27 mouse cellular contexts compared by ENCODE assay signal in the genomic region with DNA sequence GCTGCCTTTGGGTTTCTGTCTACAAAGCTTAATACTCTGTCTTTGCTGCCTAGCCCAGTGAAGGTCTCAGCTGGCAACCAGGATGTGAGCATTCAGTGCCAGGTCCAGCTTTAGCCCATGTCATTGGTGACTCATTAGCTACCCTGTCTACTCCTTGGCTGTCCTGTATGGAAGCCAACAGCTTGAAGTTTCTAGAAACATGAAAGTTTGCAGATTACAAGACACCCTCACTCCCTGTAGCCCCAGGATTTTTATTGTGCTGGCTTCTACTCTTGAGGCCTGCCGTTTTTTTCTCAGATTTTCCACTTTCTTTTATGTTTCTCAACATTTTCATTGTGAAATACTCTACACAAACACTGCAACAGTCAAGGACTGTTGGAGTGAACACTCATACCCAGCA. TPM values are rescaled to one million over a fixed set of nuclear protein-coding genes. Genes with fewer than 3 reads are reported as not detected.
DNase-seq lines count a peak whose midpoint lies in the region; ATAC-seq and TF ChIP-seq lines count a peak whose summit lies in the region.
"Had no signal": no experiment of that assay in that cellular context is flagged by ENCODE, and none has a peak within 500 bp of the region (broad histone marks: within the 10 kb centered on the region; RNA-seq: fewer than 3 reads in every experiment).

No protein-coding gene starts in this region.

- no peak for ATAC-seq in midbrain, embryonic 11.5 days (ENCODE audit: low FRiP score)
- ATAC-seq in midbrain, embryonic 16.5 days, result no peak
- no peak for ATAC-seq in forebrain, embryonic 11.5 days (replicated peaks; ENCODE audit: low FRiP score)
- ATAC-seq: forebrain, embryonic 13.5 days; intestine, postnatal 0 days; Patski had no signal

- H3K27ac ChIP-seq in kidney, adult 2 months (ENCODE audit: insufficient read depth, low read depth, low read length), result no peak overlapping the region
- H3K27ac ChIP-seq in midbrain, embryonic 11.5 days (ENCODE audit: low read depth, low read length), result no peak overlapping the region
- no peak overlapping the region for H3K27ac ChIP-seq in midbrain, embryonic 16.5 days (ENCODE audit: low read length)
- peak overlapping the region; percentile 59 for H3K27ac ChIP-seq in brown adipose tissue, adult 24 weeks (replicated peaks; ENCODE audit: low read depth, low read length)
- H3K27ac ChIP-seq in forebrain, embryonic 11.5 days (ENCODE audit: low read depth, low read length), result no peak overlapping the region
- H3K27ac ChIP-seq: embryonic facial prominence, embryonic 15.5 days; forebrain, embryonic 13.5 days; hindbrain, embryonic 14.5 days; lung, embryonic 15.5 days; stomach, embryonic 15.5 days had no signal

- TF ChIP-seq CTCF in kidney, adult 2 months (conservative IDR thresholded peaks at IDR 0.05; ENCODE audit: insufficient read depth, insufficient read length, low read depth, low read length), result no peak

- peak; percentile 47 for DNase-seq in kidney, adult 2 months
- no peak for DNase-seq in kidney, postnatal 25 days
- peak; percentile 71 for DNase-seq in midbrain, embryonic 11.5 days (ENCODE audit: low spot score, missing footprints)
- no peak for DNase-seq in natural killer cell, adult 2 months (ENCODE audit: low spot score in 2 of 2)
- no peak for DNase-seq in forebrain, embryonic 11.5 days (ENCODE audit: low spot score)
- DNase-seq: cerebellum, adult 11 months; cerebellum, adult 9-11 months; gastrocnemius, postnatal 14 days; kidney, postnatal 4 days; left cerebral cortex, postnatal 4 days; lung, postnatal 36 days; midbrain, embryonic 14.5 days; right cerebral cortex, postnatal 25 days had no signal

- H3K9ac ChIP-seq in midbrain, embryonic 11.5 days (ENCODE audit: low read length), result no peak overlapping the region
- no peak overlapping the region for H3K9ac ChIP-seq in midbrain, embryonic 16.5 days (ENCODE audit: low read depth, low read length)
- no peak overlapping the region for H3K9ac ChIP-seq in forebrain, embryonic 11.5 days (ENCODE audit: low read length)
- H3K9ac ChIP-seq: embryonic facial prominence, embryonic 15.5 days; forebrain, embryonic 13.5 days; hindbrain, embryonic 14.5 days; lung, embryonic 15.5 days; stomach, embryonic 15.5 days had no signal

- no peak overlapping the region for H3K4me3 ChIP-seq in kidney, adult 2 months (ENCODE audit: insufficient read depth, low read depth, low read length)
- no peak overlapping the region for H3K4me3 ChIP-seq in midbrain, embryonic 11.5 days (ENCODE audit: low read depth, low read length)
- no peak overlapping the region for H3K4me3 ChIP-seq in midbrain, embryonic 16.5 days (ENCODE audit: low read depth, low read length)
- no peak overlapping the region for H3K4me3 ChIP-seq in brown adipose tissue, adult 24 weeks (ENCODE audit: insufficient read depth, low read depth, low read length)
- H3K4me3 ChIP-seq in forebrain, embryonic 11.5 days (ENCODE audit: low read depth, low read length), result no peak overlapping the region
- H3K4me3 ChIP-seq: embryonic facial prominence, embryonic 15.5 days; forebrain, embryonic 13.5 days; lung, embryonic 15.5 days; stomach, embryonic 15.5 days had no signal

- H3K9me3 ChIP-seq in midbrain, embryonic 11.5 days (ENCODE audit: control insufficient read depth, low read length), result no peaks in the 10 kb centered on the region
- H3K9me3 ChIP-seq in midbrain, embryonic 16.5 days (replicated peaks; ENCODE audit: control insufficient read depth, low read length, poor library complexity, severe bottlenecking), result no peaks in the 10 kb centered on the region
- no peaks in the 10 kb centered on the region for H3K9me3 ChIP-seq in forebrain, embryonic 11.5 days (ENCODE audit: control insufficient read depth, low read length)
- H3K9me3 ChIP-seq: embryonic facial prominence, embryonic 15.5 days; forebrain, embryonic 13.5 days; G1E; lung, embryonic 15.5 days; stomach, embryonic 15.5 days had no signal

- 91% methylated on average over 1 of the region's 1 CpGs for WGBS in kidney, adult 2 months
- 93% methylated on average over 1 of the region's 1 CpGs for WGBS in midbrain, embryonic 11.5 days
- WGBS in midbrain, embryonic 16.5 days, result 97% methylated on average over 1 of the region's 1 CpGs
- WGBS in forebrain, embryonic 11.5 days, result 78% methylated on average over 1 of the region's 1 CpGs

- H3K36me3 ChIP-seq in kidney, adult 2 months (ENCODE audit: control insufficient read depth, insufficient read depth, low read length), result peaks cover 2% of the 10 kb centered on the region; the same call in 1 of the 2 replicates
- peaks cover 19% of the 10 kb centered on the region for H3K36me3 ChIP-seq in midbrain, embryonic 11.5 days (ENCODE audit: control insufficient read depth, insufficient read depth, low read length)
- peaks cover 40% of the 10 kb centered on the region for H3K36me3 ChIP-seq in midbrain, embryonic 16.5 days (ENCODE audit: control insufficient read depth, insufficient read depth, low read length)
- peaks cover 15% of the 10 kb centered on the region for H3K36me3 ChIP-seq in forebrain, embryonic 11.5 days (ENCODE audit: control insufficient read depth, insufficient read depth, low read length)

- no peak for TF ChIP-seq POLR2A in kidney, adult 2 months (IDR thresholded peaks at IDR 0.05; ENCODE audit: low read depth, low read length)

- peaks cover 15% of the 10 kb centered on the region for H3K4me1 ChIP-seq in kidney, adult 2 months (ENCODE audit: control insufficient read depth, insufficient read depth, low read length)
- H3K4me1 ChIP-seq in midbrain, embryonic 11.5 days (ENCODE audit: control insufficient read depth, insufficient read depth, low read length), result peaks cover 23% of the 10 kb centered on the region
- H3K4me1 ChIP-seq in midbrain, embryonic 16.5 days (ENCODE audit: control insufficient read depth, insufficient read depth, low read length), result peaks cover 33% of the 10 kb centered on the region
- peaks cover 10% of the 10 kb centered on the region for H3K4me1 ChIP-seq in brown adipose tissue, adult 24 weeks (ENCODE audit: control insufficient read depth, insufficient read depth, insufficient read length, low read length)
- peaks cover 16% of the 10 kb centered on the region for H3K4me1 ChIP-seq in forebrain, embryonic 11.5 days (replicated peaks; ENCODE audit: control insufficient read depth, insufficient read depth, low read length)

- H3K4me2 ChIP-seq in midbrain, embryonic 11.5 days, result no peak overlapping the region
- no peak overlapping the region for H3K4me2 ChIP-seq in midbrain, embryonic 16.5 days (ENCODE audit: low read length)
- H3K4me2 ChIP-seq in forebrain, embryonic 11.5 days (ENCODE audit: low read depth, low read length, severe bottlenecking), result no peak overlapping the region
- H3K4me2 ChIP-seq: embryonic facial prominence, embryonic 15.5 days; forebrain, embryonic 13.5 days; heart, embryonic 11.5 days; hindbrain, embryonic 14.5 days; lung, embryonic 15.5 days; stomach, embryonic 15.5 days had no signal

- no peaks in the 10 kb centered on the region for H3K27me3 ChIP-seq in kidney, adult 2 months (replicated peaks; ENCODE audit: control insufficient read depth, insufficient read depth, low read length)
- H3K27me3 ChIP-seq in midbrain, embryonic 11.5 days (ENCODE audit: control insufficient read depth, insufficient read depth, low read length), result no peaks in the 10 kb centered on the region
- no peaks in the 10 kb centered on the region for H3K27me3 ChIP-seq in midbrain, embryonic 16.5 days (ENCODE audit: control insufficient read depth, insufficient read depth, low read depth, low read length)
- H3K27me3 ChIP-seq in forebrain, embryonic 11.5 days (ENCODE audit: control insufficient read depth, insufficient read depth, low read length), result no peaks in the 10 kb centered on the region
- H3K27me3 ChIP-seq: embryonic facial prominence, embryonic 15.5 days; forebrain, embryonic 13.5 days; lung, embryonic 15.5 days; Patski; stomach, embryonic 15.5 days had no signal

RNA-seq across cellular contexts. Expression of gene Mlx, which starts 2.9 kb away (rescaled TPM):
- polyA plus RNA-seq in kidney, adult 2 months (2012; rRNA removed), result 56.9 and 67.9 TPM in 2 replicates
- polyA plus RNA-seq in midbrain, embryonic 11.5 days (2014; fragmentation: Nextera tagmentation; extraction: Ambion mirVana), result 38.0 and 47.0 TPM in 2 replicates
- polyA plus RNA-seq in midbrain, embryonic 16.5 days (2015; fragmentation: Nextera tagmentation; extraction: Ambion mirVana), result 93.8 and 96.5 TPM in 2 replicates
- 55.0 and 67.5 TPM in 2 replicates for polyA plus RNA-seq in brown adipose tissue, adult 24 weeks (2012; ENCODE audit: insufficient read depth, insufficient read length, missing spikeins)
- polyA plus RNA-seq in forebrain, embryonic 11.5 days (2014; fragmentation: Nextera tagmentation; extraction: Ambion mirVana), result 41.8 and 44.3 TPM in 2 replicates

RNA-seq across cellular contexts. Expression of gene Psmc3ip, which starts 5.3 kb away (rescaled TPM):
- 1.2 and 1.9 TPM in 2 replicates for polyA plus RNA-seq in kidney, adult 2 months (2012; rRNA removed)
- polyA plus RNA-seq in midbrain, embryonic 11.5 days (2014; fragmentation: Nextera tagmentation; extraction: Ambion mirVana), result 57.0 and 64.8 TPM in 2 replicates
- 15.2 and 17.6 TPM in 2 replicates for polyA plus RNA-seq in midbrain, embryonic 16.5 days (2015; fragmentation: Nextera tagmentation; extraction: Ambion mirVana)
- 1.7 and 3.6 TPM in 2 replicates for polyA plus RNA-seq in brown adipose tissue, adult 24 weeks (2012; ENCODE audit: insufficient read depth, insufficient read length, missing spikeins)
- 74.1 and 79.7 TPM in 2 replicates for polyA plus RNA-seq in forebrain, embryonic 11.5 days (2014; fragmentation: Nextera tagmentation; extraction: Ambion mirVana)

RNA-seq across cellular contexts. Expression of gene Coasy, which starts 7.6 kb away (rescaled TPM):
- polyA plus RNA-seq in kidney, adult 2 months (2012; rRNA removed), result 154 and 200 TPM in 2 replicates
- 53.2 and 53.3 TPM in 2 replicates for polyA plus RNA-seq in midbrain, embryonic 11.5 days (2014; fragmentation: Nextera tagmentation; extraction: Ambion mirVana)
- 42.0 and 43.5 TPM in 2 replicates for polyA plus RNA-seq in midbrain, embryonic 16.5 days (2015; fragmentation: Nextera tagmentation; extraction: Ambion mirVana)
- 98.3 and 102 TPM in 2 replicates for polyA plus RNA-seq in brown adipose tissue, adult 24 weeks (2012; ENCODE audit: insufficient read depth, insufficient read length, missing spikeins)
- polyA plus RNA-seq in forebrain, embryonic 11.5 days (2014; fragmentation: Nextera tagmentation; extraction: Ambion mirVana), result 50.4 and 51.5 TPM in 2 replicates

RNA-seq across cellular contexts. Expression of gene Hsd17b1, which starts 11.7 kb away (rescaled TPM):
- 0.44 and 0.83 TPM in 2 replicates for polyA plus RNA-seq in kidney, adult 2 months (2012; rRNA removed)
- 0.10 TPM in 1 of 2 replicates, not detected in the other for polyA plus RNA-seq in midbrain, embryonic 11.5 days (2014; fragmentation: Nextera tagmentation; extraction: Ambion mirVana)
- polyA plus RNA-seq in midbrain, embryonic 16.5 days (2015; fragmentation: Nextera tagmentation; extraction: Ambion mirVana), result 0.21 and 0.49 TPM in 2 replicates
- not detected in 2 replicates for polyA plus RNA-seq in brown adipose tissue, adult 24 weeks (2012; ENCODE audit: insufficient read depth, insufficient read length, missing spikeins)
- polyA plus RNA-seq in forebrain, embryonic 11.5 days (2014; fragmentation: Nextera tagmentation; extraction: Ambion mirVana), result 0.19 TPM in 1 of 2 replicates, not detected in the other
- polyA plus RNA-seq: C2C12; forebrain, embryonic 13.5 days; heart, postnatal 0 days; hindbrain, embryonic 14.5 days; neural tube, embryonic 11.5 days had no signal

RNA-seq across cellular contexts. Expression of gene Naglu, which starts 20.1 kb away (rescaled TPM):
- 50.6 and 60.6 TPM in 2 replicates for polyA plus RNA-seq in kidney, adult 2 months (2012; rRNA removed)
- 6.0 and 6.9 TPM in 2 replicates for polyA plus RNA-seq in midbrain, embryonic 11.5 days (2014; fragmentation: Nextera tagmentation; extraction: Ambion mirVana)
- polyA plus RNA-seq in midbrain, embryonic 16.5 days (2015; fragmentation: Nextera tagmentation; extraction: Ambion mirVana), result 13.2 and 14.2 TPM in 2 replicates
- 4.4 and 7.1 TPM in 2 replicates for polyA plus RNA-seq in brown adipose tissue, adult 24 weeks (2012; ENCODE audit: insufficient read depth, insufficient read length, missing spikeins)
- 6.9 and 7.8 TPM in 2 replicates for polyA plus RNA-seq in forebrain, embryonic 11.5 days (2014; fragmentation: Nextera tagmentation; extraction: Ambion mirVana)

Comparison
In these comparisons a context has a peak if more than half of its experiments do, and no peak if none do; other contexts are left out.
1. DNase-seq: peak in kidney, adult 2 months (single experiment) and midbrain, embryonic 11.5 days (single experiment); none in kidney, postnatal 25 days (0 of 2), natural killer cell, adult 2 months (0 of 2) and forebrain, embryonic 11.5 days (single experiment).